Mouse (Mus musculus) kidney, adult 2 months (tissue): ENCODE measurements around the gene Olfr1509.

Experiments
- CTCF ChIP-seq: fragments of 200-500 bp; conservative IDR thresholded peaks from 2 replicates; pipeline ENCODE4 v1.5.1; 2011; ENCODE audit warnings: low read depth, mild to moderate bottlenecking, control low read depth, low read length, moderate library complexity, mixed read lengths; ENCODE audit not compliant: insufficient read depth, insufficient read length
- POLR2A ChIP-seq: fragments of 200-500 bp; IDR thresholded peaks from one replicate; pipeline ENCODE4 v1.6.1; 2011; ENCODE audit warnings: low read depth, low read length, control low read depth

- no peak for TF ChIP-seq CTCF
- TF ChIP-seq POLR2A, result no peak
Measured at GRCm38 (mm10) chr14:52414273-52414672, 28.5 kb upstream of the Olfr1509 start, which contains the start of gene Olfr1510.
